Comparison of ENCODE assay signal across 9 mouse cellular contexts in the genomic region with DNA sequence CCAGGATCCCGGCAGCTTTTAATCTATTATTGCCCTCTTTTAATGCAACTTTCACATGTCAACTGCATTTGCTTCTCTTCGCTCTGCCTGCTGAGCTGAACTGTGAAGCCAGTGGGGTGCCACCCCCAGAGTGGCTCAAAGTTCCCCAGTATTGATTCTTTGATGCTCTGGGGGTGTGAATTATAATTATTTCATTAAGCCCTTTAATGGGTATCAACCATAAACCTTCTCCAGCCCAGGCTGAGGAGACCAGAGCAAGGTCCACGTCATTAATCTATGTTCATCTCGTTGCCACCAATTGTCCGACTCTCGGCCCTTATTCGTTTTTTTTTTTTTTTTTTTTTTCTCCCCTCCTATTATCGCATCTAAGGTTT. TPM values are rescaled to one million over a fixed set of nuclear protein-coding genes. Genes with fewer than 3 reads are reported as not detected.
DNase-seq lines count a peak whose midpoint lies in the region; ATAC-seq and TF ChIP-seq lines count a peak whose summit lies in the region.
"Had no signal": no experiment of that assay in that cellular context is flagged by ENCODE, and none has a peak within 500 bp of the region (broad histone marks: within the 10 kb centered on the region; RNA-seq: fewer than 3 reads in every experiment).

No protein-coding gene starts in this region.

- H3K4me3 ChIP-seq in kidney, embryonic 15.5 days (replicated peaks), result no peak overlapping the region
- H3K4me3 ChIP-seq in forebrain, embryonic 12.5 days (replicated peaks), result no peak overlapping the region
- H3K4me3 ChIP-seq in hindbrain, embryonic 15.5 days, result no peak overlapping the region
- H3K4me3 ChIP-seq in midbrain, postnatal 0 days (ENCODE audit: low read depth, low read length), result no peak overlapping the region

- peaks cover 41% of the 10 kb centered on the region for H3K4me1 ChIP-seq in kidney, embryonic 15.5 days
- peaks cover 49% of the 10 kb centered on the region for H3K4me1 ChIP-seq in forebrain, embryonic 12.5 days
- H3K4me1 ChIP-seq in hindbrain, embryonic 15.5 days (replicated peaks), result peaks cover 59% of the 10 kb centered on the region
- peaks cover 5% of the 10 kb centered on the region; the same call in 1 of the 2 replicates for H3K4me1 ChIP-seq in midbrain, postnatal 0 days (ENCODE audit: insufficient read depth, low read length)

- peaks cover 48% of the 10 kb centered on the region for H3K36me3 ChIP-seq in kidney, embryonic 15.5 days
- peaks cover 34% of the 10 kb centered on the region for H3K36me3 ChIP-seq in forebrain, embryonic 12.5 days (replicated peaks)
- peaks cover 23% of the 10 kb centered on the region for H3K36me3 ChIP-seq in hindbrain, embryonic 15.5 days
- H3K36me3 ChIP-seq in midbrain, postnatal 0 days (ENCODE audit: insufficient read depth, low read length), result peaks cover 10% of the 10 kb centered on the region; the same call in 1 of the 2 replicates

- no peak for DNase-seq in kidney, postnatal 36 days
- no peak for DNase-seq in midbrain, postnatal 0 days (ENCODE audit: low spot score)
- no peak for DNase-seq in B cell, adult 2 months
- no peak for DNase-seq in lung, postnatal 10 days
- DNase-seq in kidney, postnatal 4 days, result no peak
- DNase-seq: cerebellum, adult 8-10 months had no signal

- WGBS in kidney, embryonic 15.5 days, result 67% methylated on average over 8 of the region's 8 CpGs
- WGBS in forebrain, embryonic 12.5 days, result 44% methylated on average over 8 of the region's 8 CpGs
- WGBS in hindbrain, embryonic 15.5 days, result 33% methylated on average over 8 of the region's 8 CpGs
- WGBS in midbrain, postnatal 0 days, result 22% methylated on average over 8 of the region's 8 CpGs

- ATAC-seq in kidney, embryonic 15.5 days (replicated peaks; ENCODE audit: low FRiP score), result no peak
- peak; percentile 53 for ATAC-seq in forebrain, embryonic 12.5 days (ENCODE audit: low FRiP score)
- ATAC-seq in hindbrain, embryonic 15.5 days (ENCODE audit: low FRiP score, low read depth), result 0 out of 2 replicates have a peak, but pooled peaks have one; percentile 4
- ATAC-seq in midbrain, postnatal 0 days (ENCODE audit: low FRiP score), result no peak

- no peak overlapping the region for H3K4me2 ChIP-seq in kidney, embryonic 15.5 days
- no peak overlapping the region; the same call in 1 of the 2 replicates for H3K4me2 ChIP-seq in forebrain, embryonic 12.5 days
- H3K4me2 ChIP-seq in hindbrain, embryonic 15.5 days, result no peak overlapping the region; the same call in 1 of the 2 replicates
- no peak overlapping the region for H3K4me2 ChIP-seq in midbrain, postnatal 0 days (ENCODE audit: low read depth, low read length, poor library complexity, severe bottlenecking)

- H3K27me3 ChIP-seq in kidney, embryonic 15.5 days, result no peaks in the 10 kb centered on the region
- H3K27me3 ChIP-seq in forebrain, embryonic 12.5 days, result no peaks in the 10 kb centered on the region
- H3K27me3 ChIP-seq in hindbrain, embryonic 15.5 days, result no peaks in the 10 kb centered on the region
- H3K27me3 ChIP-seq in midbrain, postnatal 0 days (ENCODE audit: insufficient read depth, low read length), result no peaks in the 10 kb centered on the region

- no peak for TF ChIP-seq CTCF in midbrain, postnatal 0 days (IDR thresholded peaks at IDR 0.05)

- H3K9ac ChIP-seq in kidney, embryonic 15.5 days, result no peak overlapping the region
- H3K9ac ChIP-seq in forebrain, embryonic 12.5 days, result 0 out of 2 replicates have a peak overlapping the region, but pooled peaks have one; percentile 12
- 0 out of 2 replicates have a peak overlapping the region, but pooled peaks have one; percentile 3 for H3K9ac ChIP-seq in hindbrain, embryonic 15.5 days
- peak overlapping the region; percentile 46; the same call in 1 of the 2 replicates for H3K9ac ChIP-seq in midbrain, postnatal 0 days (replicated peaks; ENCODE audit: low read length, poor library complexity, severe bottlenecking)

- H3K9me3 ChIP-seq in kidney, embryonic 15.5 days (replicated peaks), result no peaks in the 10 kb centered on the region
- no peaks in the 10 kb centered on the region for H3K9me3 ChIP-seq in forebrain, embryonic 12.5 days
- H3K9me3 ChIP-seq in hindbrain, embryonic 15.5 days, result no peaks in the 10 kb centered on the region
- no peaks in the 10 kb centered on the region for H3K9me3 ChIP-seq in midbrain, postnatal 0 days (ENCODE audit: low read length)

- peak overlapping the region; percentile 78; the same call in 1 of the 2 replicates for H3K27ac ChIP-seq in kidney, embryonic 15.5 days
- H3K27ac ChIP-seq in forebrain, embryonic 12.5 days, result peak overlapping the region; percentile 80; the same call in 1 of the 2 replicates
- H3K27ac ChIP-seq in hindbrain, embryonic 15.5 days (replicated peaks), result peak overlapping the region; percentile 49
- peak overlapping the region; percentile 44; the same call in 1 of the 2 replicates for H3K27ac ChIP-seq in midbrain, postnatal 0 days (ENCODE audit: low read depth, low read length)

RNA-seq across cellular contexts. Expression of a gene that starts 8.1 kb away (rescaled TPM):
- 2,873 and 3,000 TPM in 2 replicates for polyA plus RNA-seq in kidney, embryonic 15.5 days (2015; fragmentation: Nextera tagmentation; extraction: Ambion mirVana)
- polyA plus RNA-seq in forebrain, embryonic 12.5 days (2016; fragmentation: Nextera tagmentation; extraction: Ambion mirVana), result 2,759 and 2,920 TPM in 2 replicates
- polyA plus RNA-seq in hindbrain, embryonic 15.5 days (2015; fragmentation: Nextera tagmentation; extraction: Ambion mirVana), result 3,140 and 3,153 TPM in 2 replicates
- total RNA-seq in midbrain, postnatal 0 days (2014; rRNA removed), result 3,665 and 4,346 TPM in 2 replicates
- polyA plus RNA-seq in midbrain, postnatal 0 days (2015; fragmentation: Nextera tagmentation; extraction: Ambion mirVana), result 2,467 and 2,499 TPM in 2 replicates

Comparison
In these comparisons a context has a peak if more than half of its experiments do, and no peak if none do; other contexts are left out.
1. ATAC-seq: peak in forebrain, embryonic 12.5 days (single experiment) and hindbrain, embryonic 15.5 days (single experiment); none in kidney, embryonic 15.5 days (single experiment) and midbrain, postnatal 0 days (single experiment).
2. Peak in every context shown above with its lines, with median percentiles within 50 percentile points of each other: H3K27ac ChIP-seq.